Mouse (Mus musculus) midbrain, embryonic 12.5 days (tissue): ENCODE measurements around the gene Ltv1. TPM values are rescaled to one million over a fixed set of nuclear protein-coding genes. Genes with fewer than 3 reads are reported as not detected.

Source experiments
- ATAC-seq: fragments of 200-750 bp; cut with Nextera tagmentation; 2 replicates; pipeline ENCODE4 v1.8.0; 2017; ENCODE audit warnings: low read depth, moderate TSS enrichment, moderate library complexity; ENCODE audit not compliant: low FRiP score
- H3K27ac ChIP-seq: fragments of 300-500 bp; sonication (generic); replicated peaks from 2 replicates; pipeline ENCODE4 v1.5.1; 2016; ENCODE audit warnings: mild to moderate bottlenecking
- H3K27me3 ChIP-seq: fragments of 300-500 bp; sonication (generic); 2 replicates; pipeline ENCODE4 v1.6.1; 2016; ENCODE audit warnings: mild to moderate bottlenecking
- H3K36me3 ChIP-seq: fragments of 300-500 bp; sonication (generic); 2 replicates; pipeline ENCODE4 v1.6.1; 2016
- H3K4me1 ChIP-seq: fragments of 300-500 bp; sonication (generic); 2 replicates; pipeline ENCODE4 v1.6.1; 2016
- H3K4me2 ChIP-seq: fragments of 300-500 bp; sonication (generic); replicated peaks from 2 replicates; pipeline ENCODE4 v1.6.1; 2016; ENCODE audit warnings: mild to moderate bottlenecking, moderate library complexity
- H3K4me3 ChIP-seq: fragments of 300-500 bp; sonication (generic); 2 replicates; pipeline ENCODE4 v1.5.1; 2016; ENCODE audit warnings: mild to moderate bottlenecking
- H3K9ac ChIP-seq: fragments of 300-500 bp; sonication (generic); replicated peaks from 2 replicates; pipeline ENCODE4 v1.6.1; 2016; ENCODE audit warnings: mild to moderate bottlenecking, moderate library complexity
- H3K9me3 ChIP-seq: fragments of 300-500 bp; sonication (generic); 2 replicates; pipeline ENCODE4 v1.6.1; 2016; ENCODE audit warnings: mild to moderate bottlenecking
- WGBS: fragments of 180-500 bp; shearing (Covaris S2); methylation state at CpG from one replicate; pipeline ENCODE4 v1.1.7; 2016; 5-methylcytosine and 5-hydroxymethylcytosine counted together
- polyA plus RNA-seq: library from polyadenylated mRNA; unstranded; fragments of >200 nt; fragmentation: Nextera tagmentation; extraction: Ambion mirVana; gene quantifications from 2 replicates; pipeline ENCODE4 v1.2.1, GENCODE M21; 2016

Gene Ltv1
- polyA plus RNA-seq, 1 experiment from 2014 or later, result 57.0 TPM

DNA sequence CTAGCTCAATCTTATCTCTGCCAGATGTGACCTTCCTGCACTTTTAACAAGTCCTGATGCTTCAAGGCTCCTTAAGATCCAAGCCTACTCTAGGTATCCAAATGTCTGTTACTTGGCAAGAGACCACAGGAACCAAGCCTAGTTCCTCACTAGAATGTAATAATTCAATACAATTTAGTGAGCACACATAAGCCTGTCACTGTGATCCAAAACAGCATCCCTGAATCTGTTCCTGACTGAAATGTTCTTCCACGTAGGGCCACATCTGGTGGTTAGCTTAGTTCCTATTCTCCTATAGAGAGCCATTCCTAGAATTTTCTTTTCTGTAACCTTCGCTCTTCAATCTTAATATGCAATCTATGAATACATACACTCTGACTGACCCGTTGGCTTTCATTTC is 6.2 kb downstream of the Ltv1 start:
- no peak overlapping the region for H3K4me2 ChIP-seq
- 98% methylated on average over 3 of the region's 3 CpGs for WGBS
- H3K9ac ChIP-seq, result no peak overlapping the region
- H3K36me3 ChIP-seq, result peaks cover 73% of the 10 kb centered on the region
- no peak overlapping the region for H3K27ac ChIP-seq
- H3K4me1 ChIP-seq, result no peaks in the 10 kb centered on the region
- no peaks in the 10 kb centered on the region for H3K9me3 ChIP-seq
- no peaks in the 10 kb centered on the region for H3K27me3 ChIP-seq
- H3K4me3 ChIP-seq, result no peak overlapping the region
- no peak for ATAC-seq

DNA sequence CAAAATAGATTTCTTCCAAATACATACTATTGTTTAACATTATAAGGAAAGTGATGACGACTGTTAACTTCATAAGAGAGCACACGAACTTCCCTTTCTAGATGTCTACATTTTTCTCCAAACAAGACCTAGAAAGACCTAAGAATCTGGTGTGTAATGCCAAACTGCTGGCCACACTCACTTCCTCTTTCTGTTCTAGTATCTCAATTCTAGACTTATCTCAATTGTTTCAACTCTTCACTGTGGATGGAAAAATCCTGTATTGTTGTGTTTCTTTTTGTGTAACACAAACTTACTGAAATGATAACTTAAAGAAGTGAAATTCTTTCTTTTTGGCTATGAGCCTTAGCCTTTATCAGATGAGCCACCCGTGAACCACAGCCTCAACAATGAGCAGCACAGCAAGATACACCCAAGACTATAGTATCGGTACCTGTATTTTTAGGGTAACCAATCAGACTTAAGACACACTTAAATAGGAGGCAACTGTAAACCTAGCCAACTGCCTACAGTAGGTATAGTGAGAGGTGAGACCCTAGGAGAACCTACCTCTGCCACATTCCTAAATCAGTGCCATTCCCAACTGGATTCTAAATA is 8.7 kb downstream of the Ltv1 start:
- Histone ChIP-seq H3K9me3 (no peaks in the 10 kb centered on the region), H3K36me3 (peaks cover 82% of the 10 kb centered on the region), H3K4me2 (no peak overlapping the region), H3K27me3 (no peaks in the 10 kb centered on the region), H3K9ac (no peak overlapping the region), H3K4me1 (no peaks in the 10 kb centered on the region), H3K4me3 (no peak overlapping the region), H3K27ac (no peak overlapping the region)
- 95% methylated on average over 4 of the region's 4 CpGs for WGBS
- ATAC-seq, result no peak

DNA sequence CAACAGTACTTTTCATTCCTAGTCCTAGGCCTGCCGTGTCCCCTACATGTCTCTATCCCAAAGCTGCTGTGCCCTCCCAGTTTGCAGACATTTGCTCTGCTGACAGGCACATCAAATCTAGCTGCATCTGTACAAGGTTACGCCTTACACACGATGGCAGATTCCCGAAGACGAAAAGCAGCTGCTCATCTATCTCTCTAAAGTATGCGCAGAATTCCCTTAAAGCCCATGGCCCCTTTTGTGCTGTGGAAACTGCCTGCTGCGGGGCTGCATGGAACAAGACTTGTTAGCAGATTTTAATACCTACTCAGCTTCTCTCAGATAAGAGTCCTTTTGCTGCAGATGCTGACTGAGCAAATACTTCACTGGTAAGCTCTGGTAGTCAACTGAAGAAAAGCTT is 12.8 kb downstream of the Ltv1 start:
- Histone ChIP-seq H3K27me3 (no peaks in the 10 kb centered on the region), H3K36me3 (peaks cover 85% of the 10 kb centered on the region), H3K9ac (no peak overlapping the region), H3K4me1 (no peaks in the 10 kb centered on the region), H3K4me2 (no peak overlapping the region), H3K4me3 (no peak overlapping the region), H3K27ac (no peak overlapping the region), H3K9me3 (no peaks in the 10 kb centered on the region)
- WGBS, result 92% methylated on average over 7 of the region's 7 CpGs
- ATAC-seq, result no peak

DNA sequence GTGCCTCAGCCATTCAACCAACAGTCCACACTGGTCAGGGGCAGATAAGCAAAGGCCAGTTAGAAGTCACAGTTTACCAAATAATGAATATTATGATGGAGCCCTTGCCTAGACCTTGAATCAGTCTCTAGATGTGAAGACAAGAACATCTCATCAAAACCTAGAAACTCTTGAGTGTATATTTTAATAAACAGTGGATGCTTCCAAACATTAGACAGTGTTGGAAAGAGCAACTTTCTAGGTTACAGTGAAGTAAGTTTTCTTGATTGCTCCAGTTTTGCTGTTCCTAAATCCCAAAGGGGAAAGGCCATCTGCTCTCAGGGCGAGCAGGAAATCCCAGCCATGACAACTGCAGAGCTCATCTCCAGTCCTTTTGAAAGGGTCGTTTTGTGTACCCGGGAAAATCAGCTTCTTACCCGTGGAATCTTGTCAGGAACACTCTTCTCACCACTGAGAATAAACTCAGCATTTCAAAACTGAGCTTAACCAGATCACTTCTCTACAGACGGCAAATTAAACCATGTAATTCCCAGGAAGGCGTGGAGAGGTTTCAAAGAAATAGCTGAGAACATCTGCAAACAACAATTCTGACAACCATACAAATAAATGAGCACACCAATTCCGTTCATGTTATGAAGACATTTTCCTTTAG is 14.9 kb downstream of the Ltv1 start, which contains the start of gene Zc2hc1b:
Gene Zc2hc1b, minus strand, starts transcription at position 51 of the 652 bp plus-strand sequence.
- H3K36me3 ChIP-seq, result peaks cover 72% of the 10 kb centered on the region
- no peak within 1 kb of the TSS for H3K4me3 ChIP-seq
- H3K9ac ChIP-seq, result no peak within 1 kb of the TSS
- H3K4me1 ChIP-seq, result no peaks in the 10 kb centered on the region
- no peak within 1 kb of the TSS for H3K4me2 ChIP-seq
- H3K27ac ChIP-seq, result no peak within 1 kb of the TSS
- H3K9me3 ChIP-seq, result no peaks in the 10 kb centered on the region
- no peaks in the 10 kb centered on the region for H3K27me3 ChIP-seq
- ATAC-seq, result no peak
- 61% methylated on average over 7 of the region's 7 CpGs for WGBS

DNA sequence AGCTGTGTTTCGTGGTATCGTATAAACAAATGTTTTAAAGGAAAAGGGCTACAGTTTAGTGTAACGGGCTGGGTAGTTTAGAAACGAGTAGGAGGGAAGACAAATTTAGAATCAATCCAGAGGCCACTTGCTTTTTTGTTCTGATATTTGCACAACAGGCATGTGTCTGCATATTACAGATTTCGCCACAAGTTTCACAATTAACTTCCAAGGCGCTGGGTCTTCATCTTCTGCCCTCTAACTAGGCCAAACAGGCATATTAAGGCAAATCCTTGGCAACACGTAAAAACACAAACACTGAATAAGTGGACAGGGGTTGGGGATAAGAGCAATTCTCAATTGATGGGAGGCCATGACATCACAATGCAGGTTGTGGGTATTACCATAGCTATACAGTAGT is 17.1 kb downstream of the Ltv1 start:
- Histone ChIP-seq H3K9me3 (no peaks in the 10 kb centered on the region), H3K36me3 (peaks cover 50% of the 10 kb centered on the region), H3K4me3 (no peak overlapping the region), H3K4me1 (peaks cover 2% of the 10 kb centered on the region; the same call in 1 of the 2 replicates), H3K4me2 (no peak overlapping the region), H3K27ac (no peak overlapping the region), H3K27me3 (no peaks in the 10 kb centered on the region), H3K9ac (no peak overlapping the region)
- no peak for ATAC-seq
- 93% methylated on average over 7 of the region's 7 CpGs for WGBS

DNA sequence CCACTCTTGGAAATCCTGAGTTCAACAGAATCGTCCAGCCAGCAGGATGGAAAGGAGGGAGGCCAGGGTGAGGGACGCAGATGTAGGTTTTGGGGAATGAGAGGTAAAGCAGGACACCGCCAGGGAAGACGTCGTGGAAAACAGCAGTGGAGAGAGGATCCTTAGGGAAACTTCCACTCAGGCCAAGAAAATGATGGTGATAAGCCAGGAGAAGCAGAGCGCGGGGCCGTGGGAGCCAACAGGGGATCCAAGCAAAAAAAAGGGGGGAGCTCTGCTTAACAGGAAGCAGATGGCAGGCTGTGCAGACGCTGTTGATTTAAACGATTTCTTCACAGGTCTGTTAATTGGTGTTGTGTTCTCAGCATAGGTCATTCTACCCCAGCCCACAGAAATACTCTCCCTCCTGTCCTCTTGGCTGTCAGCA is 20.2 kb downstream of the Ltv1 start:
- peaks cover 10% of the 10 kb centered on the region; the same call in 1 of the 2 replicates for H3K4me1 ChIP-seq
- ATAC-seq, result no peak
- H3K9me3 ChIP-seq, result no peaks in the 10 kb centered on the region
- H3K4me3 ChIP-seq, result no peak overlapping the region
- no peak overlapping the region for H3K9ac ChIP-seq
- H3K27ac ChIP-seq, result no peak overlapping the region
- WGBS, result 72% methylated on average over 10 of the region's 10 CpGs
- H3K27me3 ChIP-seq, result no peaks in the 10 kb centered on the region
- peaks cover 20% of the 10 kb centered on the region for H3K36me3 ChIP-seq
- no peak overlapping the region for H3K4me2 ChIP-seq

DNA sequence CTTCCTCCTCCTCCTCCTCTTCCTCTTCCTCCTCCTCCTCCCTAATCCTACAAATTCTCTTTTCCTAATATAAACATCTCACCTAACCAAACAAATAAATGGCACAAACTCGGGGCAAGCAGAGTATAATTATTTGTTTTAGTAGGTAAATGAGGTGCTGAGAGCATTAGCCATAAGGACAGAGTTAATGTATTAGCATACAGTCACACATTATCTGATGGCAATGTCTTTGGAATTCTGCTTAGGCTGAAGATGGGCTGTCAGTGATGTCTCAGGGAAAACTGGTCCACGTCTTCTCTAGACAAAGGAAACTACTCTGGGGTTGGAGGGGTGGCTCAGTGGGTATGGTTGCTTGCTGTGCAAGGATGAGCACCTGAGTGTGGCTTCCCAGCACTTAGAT is 21.5 kb downstream of the Ltv1 start:
- Histone ChIP-seq H3K4me3 (no peak overlapping the region), H3K9ac (no peak overlapping the region), H3K36me3 (peaks cover 7% of the 10 kb centered on the region), H3K9me3 (no peaks in the 10 kb centered on the region), H3K27me3 (no peaks in the 10 kb centered on the region), H3K27ac (no peak overlapping the region), H3K4me2 (no peak overlapping the region), H3K4me1 (peaks cover 10% of the 10 kb centered on the region; the same call in 1 of the 2 replicates)
- no peak for ATAC-seq
- WGBS, result 72% methylated on average over 2 of the region's 2 CpGs

DNA sequence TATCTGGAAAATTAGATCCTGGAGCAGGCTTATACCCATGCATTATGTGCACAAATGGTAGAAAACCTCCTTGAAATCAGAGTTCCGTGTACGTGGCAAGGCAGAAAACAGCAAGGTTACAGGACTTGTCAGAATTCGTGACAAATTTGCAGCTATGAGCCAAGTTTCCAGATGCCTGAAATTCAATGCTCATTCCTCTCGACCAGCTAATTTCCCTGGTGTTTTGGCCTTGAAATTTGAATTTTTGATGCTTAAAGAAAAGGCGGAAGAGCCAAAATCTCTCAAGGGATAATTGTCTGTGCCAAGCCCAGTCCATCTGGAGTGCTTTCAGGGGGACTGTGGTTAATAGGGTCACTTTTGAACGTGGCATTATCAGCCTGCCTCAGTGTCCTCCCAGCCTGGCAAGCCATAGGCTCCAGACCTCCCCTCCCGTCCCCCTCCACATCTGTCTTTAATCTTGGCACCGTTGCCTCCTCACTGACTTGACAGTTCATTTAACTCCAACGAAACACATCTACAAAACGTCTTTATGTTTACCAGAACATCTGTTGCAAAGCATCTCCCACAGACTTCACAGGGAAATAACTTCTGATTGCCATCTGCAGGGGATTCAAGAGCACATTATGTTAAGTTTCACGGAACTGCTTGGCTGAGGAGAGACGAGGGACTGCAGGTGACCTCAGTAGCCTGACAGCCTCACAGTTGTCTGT is 22.1 kb downstream of the Ltv1 start:
- ATAC-seq, result no peak
- peaks cover under 1% of the 10 kb centered on the region; the same call in 1 of the 2 replicates for H3K36me3 ChIP-seq
- H3K27ac ChIP-seq, result no peak overlapping the region
- no peak overlapping the region for H3K4me3 ChIP-seq
- 48% methylated on average over 12 of the region's 12 CpGs for WGBS
- peaks cover 10% of the 10 kb centered on the region; the same call in 1 of the 2 replicates for H3K4me1 ChIP-seq
- no peaks in the 10 kb centered on the region for H3K9me3 ChIP-seq
- H3K9ac ChIP-seq, result no peak overlapping the region
- no peak overlapping the region for H3K4me2 ChIP-seq
- H3K27me3 ChIP-seq, result no peaks in the 10 kb centered on the region

DNA sequence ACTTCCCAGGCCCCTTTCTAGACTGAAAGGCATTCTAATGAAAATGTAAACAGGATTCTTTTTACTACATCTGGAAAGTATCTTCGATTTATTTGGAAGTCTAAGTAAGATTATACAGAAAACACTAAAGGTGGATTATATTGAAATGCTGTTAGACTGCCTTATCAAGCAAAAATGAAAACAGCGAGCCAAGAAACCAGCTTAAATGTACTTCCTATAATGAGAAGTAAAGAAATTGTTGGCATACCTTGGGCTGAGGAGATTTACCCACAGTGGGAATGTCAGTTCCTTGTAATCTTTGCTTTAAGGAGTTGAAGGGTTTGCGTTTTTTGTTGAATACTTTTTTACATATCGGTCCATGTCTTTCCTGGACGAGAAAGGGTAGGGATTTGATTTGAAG is 24.5 kb downstream of the Ltv1 start:
- no peaks in the 10 kb centered on the region for H3K27me3 ChIP-seq
- no peaks in the 10 kb centered on the region for H3K36me3 ChIP-seq
- H3K4me1 ChIP-seq, result peaks cover 10% of the 10 kb centered on the region; the same call in 1 of the 2 replicates
- WGBS, result 82% methylated on average over 5 of the region's 5 CpGs
- H3K9me3 ChIP-seq, result 0 out of 2 replicates have a peak, but pooled peaks cover 4% of the 10 kb centered on the region
- H3K27ac ChIP-seq, result no peak overlapping the region
- H3K4me2 ChIP-seq, result no peak overlapping the region
- H3K4me3 ChIP-seq, result no peak overlapping the region
- H3K9ac ChIP-seq, result no peak overlapping the region
- no peak for ATAC-seq

DNA sequence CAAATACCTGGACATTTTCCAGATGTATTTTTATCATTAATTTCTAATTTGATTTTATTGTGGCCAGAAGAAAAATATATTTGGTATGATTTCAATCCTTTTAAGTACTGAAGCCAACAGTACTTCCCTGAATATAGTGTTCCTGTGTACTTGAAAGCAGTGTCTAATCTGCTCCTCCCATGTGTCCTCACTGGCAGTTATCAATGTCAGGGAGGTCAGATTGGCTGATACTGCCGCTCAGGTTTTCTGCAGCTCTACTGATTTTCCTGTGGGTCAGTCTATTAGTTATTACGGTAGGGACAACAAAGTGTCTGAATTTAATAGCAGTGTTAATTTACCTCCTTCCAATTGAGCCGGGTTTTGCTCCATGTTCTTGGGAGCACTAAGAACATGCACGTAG is 30.9 kb downstream of the Ltv1 start:
- 88% methylated on average over 4 of the region's 4 CpGs for WGBS
- Histone ChIP-seq H3K36me3 (no peaks in the 10 kb centered on the region), H3K4me3 (no peak overlapping the region)

DNA sequence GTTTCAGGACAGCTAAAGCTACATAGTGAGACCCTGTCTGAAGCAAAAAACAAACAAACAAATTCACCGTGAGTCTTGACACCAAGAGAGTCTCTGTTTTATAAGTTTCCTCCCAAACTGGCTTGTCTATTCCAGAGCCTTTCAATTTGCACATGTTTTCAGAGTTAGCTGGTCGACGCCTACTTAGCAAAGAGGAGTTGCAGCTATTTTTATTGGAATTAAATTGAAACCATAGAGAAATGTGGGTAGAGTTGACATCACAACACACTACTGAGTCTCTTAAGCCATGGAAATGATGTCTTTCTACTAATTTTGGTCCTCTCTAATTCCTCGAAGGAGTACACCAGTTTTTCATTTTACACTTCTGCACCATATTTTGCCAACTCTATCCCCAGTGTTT is 32.1 kb downstream of the Ltv1 start:
- no peak overlapping the region for H3K27ac ChIP-seq
- 92% methylated on average over 4 of the region's 4 CpGs for WGBS
- H3K4me2 ChIP-seq, result no peak overlapping the region
- ATAC-seq, result no peak
- 0 out of 2 replicates have a peak, but pooled peaks cover 4% of the 10 kb centered on the region for H3K9me3 ChIP-seq
- H3K4me1 ChIP-seq, result peaks cover 3% of the 10 kb centered on the region; the same call in 1 of the 2 replicates
- no peaks in the 10 kb centered on the region for H3K27me3 ChIP-seq
- no peak overlapping the region for H3K9ac ChIP-seq
- H3K36me3 ChIP-seq, result no peaks in the 10 kb centered on the region
- H3K4me3 ChIP-seq, result no peak overlapping the region

More for the DNA sequence above, 30.9 kb downstream of the Ltv1 start:
- Histone ChIP-seq H3K4me1 (no peaks in the 10 kb centered on the region), H3K4me2 (no peak overlapping the region), H3K9me3 (0 out of 2 replicates have a peak, but pooled peaks cover 4% of the 10 kb centered on the region), H3K27me3 (no peaks in the 10 kb centered on the region), H3K27ac (no peak overlapping the region), H3K9ac (no peak overlapping the region)
- no peak for ATAC-seq

DNA sequence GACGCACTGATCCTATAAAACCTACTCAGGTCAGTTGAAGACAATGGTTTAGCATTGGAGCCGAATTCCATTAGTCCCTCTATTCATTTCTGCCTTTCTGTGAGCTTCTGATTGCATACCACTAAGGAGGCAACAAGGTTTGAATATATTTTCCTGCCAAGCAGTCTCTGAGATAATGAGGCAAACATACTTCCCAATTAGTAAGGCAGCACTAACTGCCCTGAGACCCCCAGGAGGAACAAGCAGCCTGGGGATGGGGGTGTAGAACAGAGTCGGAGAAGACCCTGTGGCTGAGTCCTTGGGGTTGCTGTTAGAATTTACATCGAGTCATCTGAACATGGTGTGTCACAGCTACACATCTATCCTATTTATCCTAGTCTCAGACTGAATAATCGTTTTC is 37.6 kb downstream of the Ltv1 start:
- no peak overlapping the region for H3K27ac ChIP-seq
- no peaks in the 10 kb centered on the region for H3K36me3 ChIP-seq
- H3K9me3 ChIP-seq, result no peaks in the 10 kb centered on the region
- H3K4me2 ChIP-seq, result no peak overlapping the region
- no peaks in the 10 kb centered on the region for H3K27me3 ChIP-seq
- H3K9ac ChIP-seq, result no peak overlapping the region
- no peak overlapping the region for H3K4me3 ChIP-seq
- ATAC-seq, result no peak
- peaks cover 9% of the 10 kb centered on the region; the same call in 1 of the 2 replicates for H3K4me1 ChIP-seq
- 82% methylated on average over 5 of the region's 5 CpGs for WGBS
